Mouse (Mus musculus): ENCODE data around the gene Ftl1-ps1.
A peak's percentile ranks its signal among the peaks of the same experiment; 100 is the strongest.

Gene Ftl1-ps1

GRCm38 (mm10) chr13:74399298-74399839 lies at the start of gene Ftl1-ps1:
TSS of gene Ftl1-ps1 (plus strand) at chr13:74399694.
- peak; percentile 32 for DNase-seq

GRCm38 (mm10) chr13:74350435-74350906 lies 49.0 kb upstream of the Ftl1-ps1 start:
- DNase-seq = no peak

GRCm38 (mm10) chr13:74356491-74356890 lies 43.0 kb upstream of the Ftl1-ps1 start:
- no peak for DNase-seq

GRCm38 (mm10) chr13:74362218-74362617 lies 37.3 kb upstream of the Ftl1-ps1 start:
- DNase-seq = no peak

- DNase-seq = peak; percentile 24
These were observed 36.2 kb upstream of the Ftl1-ps1 start for GRCm38 (mm10) chr13:74363176-74363858.

- DNase-seq = peak; percentile 28
These were observed 35.6 kb upstream of the Ftl1-ps1 start, which contains the start of gene Lrrc14b for GRCm38 (mm10) chr13:74363859-74364235. TSS of gene Lrrc14b (minus strand) at chr13:74364005.

GRCm38 (mm10) chr13:74381533-74382276 lies 17.8 kb upstream of the Ftl1-ps1 start:
- no peak for DNase-seq

- DNase-seq = no peak
These were observed 17.2 kb upstream of the Ftl1-ps1 start for GRCm38 (mm10) chr13:74382289-74382688.

- no peak for DNase-seq
These were observed 9.8 kb upstream of the Ftl1-ps1 start for GRCm38 (mm10) chr13:74389730-74390129.

GRCm38 (mm10) chr13:74390371-74390990 lies 9.0 kb upstream of the Ftl1-ps1 start, which contains the start of gene Zfp72:
TSS of gene Zfp72 (minus strand) at chr13:74390836.
- DNase-seq = peak; percentile 84

GRCm38 (mm10) chr13:74391156-74391555 lies 8.3 kb upstream of the Ftl1-ps1 start:
- DNase-seq = no peak

- no peak for DNase-seq
These were observed 40.4 kb downstream of the Ftl1-ps1 start for GRCm38 (mm10) chr13:74439895-74440294.

Data from kidney, postnatal 14 days (tissue).